Mouse (Mus musculus): ENCODE measurements around the gene Olfr187.
"Not testable (repeated sequence)": the region's sequence is repeated elsewhere in the genome, so short reads cannot be mapped to it uniquely, and the experiment has no call there.

Olfr187 gene

DNA sequence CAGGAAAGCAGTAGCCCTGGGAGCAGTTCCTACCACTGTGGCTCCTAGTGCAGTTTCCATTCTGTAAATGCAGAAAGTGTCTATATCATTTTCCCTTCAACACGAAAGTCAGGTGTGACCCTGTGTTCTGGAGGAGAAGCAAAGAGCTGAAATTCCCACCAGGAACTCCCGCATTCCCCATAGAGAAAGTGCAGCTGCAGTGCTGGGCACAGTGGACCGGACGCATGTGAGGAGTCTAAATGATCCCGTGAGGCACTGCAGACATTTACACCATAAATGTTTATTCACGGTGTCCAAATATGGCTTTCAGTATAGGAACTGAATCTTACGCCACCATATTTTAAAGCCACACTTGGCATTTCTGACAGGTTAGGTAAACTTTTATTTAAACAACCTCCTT is at the start of gene Olfr187:
Olfr187 (minus strand) TSS at position 58 of the 400 bp plus-strand sequence.
- DNase-seq = no peak

DNA sequence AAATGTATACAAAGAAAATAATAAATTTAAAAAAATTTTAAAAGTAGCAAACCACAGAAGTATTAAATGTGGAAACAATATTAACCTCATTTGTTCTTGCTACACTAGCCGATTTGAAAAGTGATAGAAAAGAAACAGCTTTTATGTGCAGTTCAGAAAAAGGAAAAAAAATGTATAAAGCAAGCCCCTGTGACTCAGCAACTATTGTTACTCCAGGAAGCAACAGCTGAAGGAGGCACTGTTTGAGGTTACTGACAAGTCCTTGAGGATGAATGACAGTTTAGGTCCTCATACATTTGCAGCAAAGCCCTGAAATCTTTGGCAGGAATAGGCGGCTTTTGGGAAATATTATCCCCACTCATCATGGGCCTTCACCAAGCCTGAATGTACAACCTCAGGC is 41.5 kb upstream of the Olfr187 start:
- DNase-seq = not testable (repeated sequence)

DNA sequence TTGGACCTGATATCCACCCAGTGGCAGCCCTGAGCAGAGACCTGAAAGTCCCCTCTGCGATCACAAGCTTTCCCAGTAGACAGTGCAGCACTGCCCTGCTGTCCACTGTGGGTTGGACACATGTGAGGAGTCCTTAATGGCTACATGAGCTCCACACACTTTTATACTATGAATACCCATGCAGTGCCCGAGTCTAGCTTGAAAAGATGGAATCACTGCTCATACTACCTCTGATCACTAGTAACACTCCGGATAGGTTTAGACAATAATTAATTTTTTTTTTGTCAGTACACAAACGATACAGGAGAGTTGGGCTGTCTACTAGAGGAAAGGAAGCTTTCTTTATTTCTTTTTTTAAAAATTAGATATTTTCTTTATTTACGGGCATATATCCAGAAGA is 38.3 kb upstream of the Olfr187 start, which contains the start of gene Olfr190:
Olfr190 (minus strand) TSS at position 101 of the 400 bp plus-strand sequence.
- DNase-seq = no peak

DNA sequence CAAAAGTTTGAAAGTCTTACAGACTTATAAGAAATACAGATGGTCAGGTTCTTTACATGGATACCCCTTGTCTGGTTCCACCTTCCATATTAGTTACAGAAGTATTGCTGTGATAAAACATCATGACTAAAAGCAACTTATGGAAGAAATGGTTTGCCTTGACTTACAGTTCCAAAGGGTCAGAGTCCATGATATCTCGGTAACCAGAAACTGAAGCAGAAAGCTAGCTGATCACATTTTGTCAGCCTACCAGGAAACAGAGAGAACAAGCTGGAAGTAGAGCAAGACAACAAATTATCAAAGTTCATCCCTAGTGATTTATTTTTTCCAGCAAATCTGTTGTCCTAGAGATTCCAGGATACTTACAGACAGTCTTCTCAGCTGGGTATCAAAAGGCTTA is 34.0 kb upstream of the Olfr187 start:
- no peak for DNase-seq

DNA sequence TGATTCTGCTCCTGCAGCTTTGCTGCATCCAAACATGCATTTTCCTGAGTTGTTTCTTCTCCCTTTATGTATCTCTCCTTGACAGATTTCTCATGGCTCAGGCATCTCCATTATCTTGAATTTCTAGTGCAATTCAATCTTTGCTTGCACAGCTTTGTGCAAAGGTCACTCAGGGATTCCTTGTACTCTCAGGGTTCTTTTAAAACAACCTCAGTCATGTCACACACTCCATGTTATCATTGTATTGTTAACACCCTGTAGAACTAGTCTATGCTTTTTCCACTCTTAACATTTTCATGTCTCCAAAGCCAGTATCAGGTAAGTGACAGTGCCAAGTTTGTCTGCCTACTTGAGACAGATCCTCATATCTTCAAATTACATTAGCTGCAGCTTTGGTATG is 32.2 kb upstream of the Olfr187 start:
- DNase-seq = no peak

DNA sequence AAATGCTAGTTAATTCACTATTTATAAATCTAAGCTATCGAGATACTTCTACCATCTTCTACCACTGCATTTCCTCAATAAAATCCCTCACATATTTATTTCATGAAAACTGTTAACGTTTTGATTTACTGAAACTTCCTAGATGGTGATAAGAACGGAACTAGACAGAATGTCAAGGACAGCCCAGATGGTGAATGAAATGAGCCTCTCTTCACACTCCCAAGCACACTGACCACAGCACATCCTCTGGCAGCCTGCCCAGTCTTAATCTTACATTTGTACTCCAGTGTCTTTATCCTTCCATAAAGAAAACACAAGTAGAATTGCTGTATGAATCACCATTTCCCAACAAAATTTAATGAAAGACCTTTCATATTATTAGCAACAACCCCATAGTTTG is 22.8 kb upstream of the Olfr187 start:
- DNase-seq = not testable (repeated sequence)

DNA sequence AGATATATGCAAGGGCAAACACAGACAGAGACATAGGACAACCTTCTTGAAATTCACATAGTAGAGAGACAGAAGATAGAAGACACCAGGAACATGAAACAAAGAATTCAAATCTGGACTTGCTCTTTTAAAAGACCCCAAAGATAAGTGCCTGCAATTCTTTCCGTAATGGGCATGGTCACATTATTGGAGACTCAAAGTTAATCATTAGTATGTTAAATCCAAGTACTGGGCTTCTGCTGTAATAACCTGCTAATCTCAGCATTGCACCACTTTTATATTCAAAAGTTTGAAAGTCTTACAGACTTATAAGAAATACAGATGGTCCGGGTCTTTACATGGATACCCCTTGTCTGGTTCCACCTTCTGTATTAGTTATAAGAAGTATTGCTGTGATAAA is 9.7 kb upstream of the Olfr187 start:
- DNase-seq = not testable (repeated sequence)

DNA sequence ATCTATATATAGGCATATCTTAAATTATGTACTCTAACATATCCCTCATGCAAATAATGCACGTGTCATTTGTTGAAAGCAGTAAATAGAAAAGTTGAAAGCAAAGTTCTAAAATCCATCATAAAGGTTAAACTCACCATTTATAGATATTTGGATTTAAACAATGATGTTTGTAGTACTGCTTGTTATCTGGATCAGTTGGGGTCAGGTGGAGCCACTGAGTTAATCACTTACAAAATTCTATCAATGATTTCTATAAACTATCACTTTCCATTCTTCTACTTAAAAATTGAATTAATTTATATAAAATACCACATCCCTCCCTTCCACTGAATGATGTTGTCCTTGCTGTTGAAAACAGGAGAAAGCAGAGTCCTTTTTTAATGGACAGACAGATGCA is 9.3 kb upstream of the Olfr187 start:
- no peak for DNase-seq

DNA sequence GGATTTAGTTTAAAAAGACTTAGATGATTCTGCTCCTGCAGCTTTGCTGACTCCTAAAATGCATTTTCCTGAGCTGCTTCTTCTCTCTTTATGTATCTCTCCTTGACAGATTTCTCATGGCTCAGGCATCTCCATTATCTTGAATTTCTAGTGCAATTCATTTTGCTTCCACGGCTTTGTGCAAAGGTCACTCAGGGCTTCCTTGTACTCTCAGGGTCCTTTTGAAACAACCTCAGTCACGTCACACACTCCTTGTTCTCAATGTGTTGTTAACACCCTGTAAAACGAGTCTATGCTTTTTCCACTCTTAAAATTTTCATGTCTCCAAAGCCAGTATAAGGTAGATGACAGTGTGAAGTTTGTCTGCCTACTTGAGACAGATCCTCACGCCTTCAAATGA is 8.0 kb upstream of the Olfr187 start:
- DNase-seq = no peak

DNA sequence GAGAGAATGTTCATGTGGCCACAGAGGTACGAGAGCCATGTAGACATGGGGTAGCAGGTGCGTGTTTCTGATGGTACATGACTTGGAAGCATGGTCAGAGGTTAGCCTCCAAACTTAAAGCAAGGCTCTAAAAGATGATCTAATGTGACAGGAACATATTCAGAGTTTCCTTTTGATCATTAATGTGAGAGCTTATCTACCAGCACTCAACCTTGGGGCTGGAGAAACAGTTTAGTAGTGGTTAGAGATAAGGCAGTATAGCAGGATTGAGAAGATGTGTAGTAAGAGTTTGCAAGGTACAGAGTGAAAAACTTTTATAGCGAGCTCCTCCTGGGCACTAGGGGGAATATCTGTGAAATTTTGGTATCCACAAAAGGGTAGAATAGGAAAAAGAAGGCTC is 6.3 kb upstream of the Olfr187 start:
- DNase-seq = no peak

DNA sequence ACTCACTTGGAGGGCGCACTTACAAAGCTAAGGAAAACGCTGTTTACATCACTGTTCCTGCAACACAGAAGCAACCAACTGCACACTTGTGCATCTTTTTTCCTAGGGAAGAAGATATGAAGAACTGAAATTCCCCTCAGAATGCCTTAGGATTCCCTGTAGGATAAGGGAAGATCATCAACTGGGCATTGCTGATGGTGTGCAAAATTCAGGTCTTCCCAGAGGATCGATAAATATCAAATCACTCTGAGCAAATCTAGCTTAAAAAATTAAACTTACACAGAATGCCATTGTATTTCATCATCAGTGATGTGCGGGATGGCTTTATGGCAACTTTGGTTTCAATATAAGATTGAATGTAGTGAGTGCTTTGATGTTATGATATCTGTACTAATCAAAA is 9.4 kb downstream of the Olfr187 start, which contains the start of gene Olfr186:
Olfr186 (minus strand) TSS at position 101 of the 400 bp plus-strand sequence.
- DNase-seq = no peak

DNA sequence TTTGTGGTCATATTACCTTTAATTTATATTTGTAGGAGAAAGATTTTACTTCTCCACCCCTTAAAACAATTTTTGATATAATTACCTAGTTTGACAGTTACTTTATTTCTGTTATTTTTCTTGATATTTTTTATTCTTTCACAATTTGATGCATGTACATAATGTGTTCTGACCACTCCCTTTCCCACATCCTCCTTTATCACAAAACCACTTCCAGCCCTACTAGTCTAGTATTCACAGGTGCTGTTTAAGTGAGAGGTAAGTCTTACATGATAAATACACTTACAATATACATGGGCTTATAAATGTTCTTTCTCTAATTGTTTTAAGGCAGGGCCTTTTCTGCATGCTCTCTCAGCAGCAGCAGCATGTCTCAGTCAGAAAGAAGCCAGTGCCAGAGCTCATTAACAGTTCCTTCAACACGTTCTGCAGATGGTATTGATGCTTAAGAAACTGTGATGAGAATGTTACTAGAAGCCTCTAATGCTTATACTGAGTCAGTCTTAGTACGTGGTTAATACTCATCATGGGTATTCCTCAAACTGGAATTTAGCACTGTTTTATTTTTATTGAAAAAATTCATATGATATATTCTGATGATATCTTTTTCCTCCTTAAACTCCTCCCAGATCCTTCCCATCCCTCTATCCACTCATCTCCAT is 26.1 kb downstream of the Olfr187 start:
- no peak for DNase-seq

DNA sequence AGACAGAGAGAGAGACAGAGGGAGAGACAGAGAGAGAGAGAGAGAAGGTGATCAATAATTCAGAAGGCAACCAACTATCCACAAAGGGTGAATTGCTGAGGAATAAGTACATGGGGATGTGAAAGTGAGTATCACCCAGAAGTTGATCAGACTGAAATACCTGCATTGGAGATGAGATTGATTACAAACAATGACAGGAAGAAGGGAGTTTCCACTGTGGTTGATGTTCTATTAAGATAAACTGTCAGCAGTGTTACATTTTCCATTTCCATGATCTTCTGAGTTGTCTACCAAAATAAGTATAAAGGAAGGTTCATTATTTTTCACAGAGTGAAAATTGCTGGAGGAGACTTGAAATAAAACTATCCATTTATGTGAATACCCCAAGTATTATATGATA is 32.4 kb downstream of the Olfr187 start:
- DNase-seq = no peak

DNA sequence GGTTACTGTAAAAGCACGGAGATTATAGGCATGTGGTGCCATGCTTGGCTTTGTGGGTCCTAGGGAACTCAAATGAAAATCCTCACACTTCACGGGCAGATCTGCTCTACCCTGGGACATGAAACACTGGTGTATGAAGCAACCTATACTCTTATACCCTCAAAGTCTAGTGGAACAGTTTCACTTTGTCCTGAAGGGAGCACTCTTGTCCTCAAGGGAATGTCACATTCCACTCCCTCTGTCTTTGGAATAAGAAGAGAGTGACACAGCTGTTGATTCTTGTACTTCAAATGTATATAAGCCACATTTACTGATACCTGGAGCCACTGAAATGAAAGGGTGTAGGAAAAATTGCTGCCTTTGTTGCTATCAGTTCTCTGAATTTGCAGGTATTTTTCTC is 44.5 kb downstream of the Olfr187 start, which contains the start of gene Olfr183:
Olfr183 (plus strand) TSS at position 301 of the 400 bp plus-strand sequence.
- DNase-seq = no peak
